Mouse (Mus musculus): ENCODE results near the gene Slc45a1.

The Slc45a1 gene

DNA sequence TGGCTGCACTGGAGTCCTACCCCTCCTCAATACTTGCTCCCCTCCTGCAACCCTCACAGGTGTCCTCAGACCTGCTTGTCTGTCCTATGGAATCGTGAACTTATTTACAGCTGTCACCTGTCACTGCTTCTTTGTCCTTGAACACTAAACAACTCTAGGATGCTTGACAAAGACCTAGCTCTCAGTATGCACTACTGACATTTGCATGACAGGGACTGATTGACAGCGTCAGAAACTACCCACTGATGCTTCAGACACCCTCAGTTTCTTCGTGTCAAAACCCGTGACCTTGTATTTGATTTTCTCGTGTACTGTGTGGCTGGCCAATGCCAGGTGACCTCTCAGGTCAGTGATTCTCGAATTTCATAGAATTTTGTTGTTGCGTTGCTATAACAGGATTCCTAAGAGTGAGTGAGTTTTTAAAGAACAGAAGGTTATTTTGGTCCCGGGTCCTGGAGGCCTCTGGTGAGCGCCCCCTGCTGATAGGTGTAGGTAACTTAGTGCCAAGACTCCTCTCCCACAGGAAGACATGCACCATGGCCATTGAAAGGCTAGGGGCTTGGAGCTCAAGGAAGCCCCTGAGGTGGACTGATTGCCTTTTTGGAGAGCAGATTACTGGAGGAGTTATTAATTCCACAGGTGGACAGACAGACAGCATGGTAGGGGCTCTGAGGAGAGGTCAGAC, 8.1 kb upstream of the Slc45a1 start:
- DNase-seq = no peak

DNA sequence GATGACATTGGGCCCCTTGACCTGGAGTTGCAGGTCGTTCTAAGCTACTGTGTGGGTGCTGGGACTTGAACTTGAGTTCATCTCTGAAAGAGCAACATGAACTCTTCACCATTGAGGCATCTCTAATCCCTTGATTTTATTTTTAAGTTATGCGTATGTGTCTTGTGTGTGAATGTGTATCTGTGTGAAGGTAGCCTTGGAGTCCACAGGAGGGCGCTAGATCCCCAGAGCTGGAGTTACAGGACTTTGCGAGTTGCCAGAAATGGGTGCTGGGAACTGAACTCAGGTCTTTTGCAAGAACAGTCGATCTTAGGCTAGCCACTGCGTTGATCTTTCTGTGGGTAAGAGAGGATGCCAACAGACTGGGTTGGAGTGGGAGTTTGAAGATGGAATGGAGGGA, 4.5 kb upstream of the Slc45a1 start:
- no peak for DNase-seq

DNA sequence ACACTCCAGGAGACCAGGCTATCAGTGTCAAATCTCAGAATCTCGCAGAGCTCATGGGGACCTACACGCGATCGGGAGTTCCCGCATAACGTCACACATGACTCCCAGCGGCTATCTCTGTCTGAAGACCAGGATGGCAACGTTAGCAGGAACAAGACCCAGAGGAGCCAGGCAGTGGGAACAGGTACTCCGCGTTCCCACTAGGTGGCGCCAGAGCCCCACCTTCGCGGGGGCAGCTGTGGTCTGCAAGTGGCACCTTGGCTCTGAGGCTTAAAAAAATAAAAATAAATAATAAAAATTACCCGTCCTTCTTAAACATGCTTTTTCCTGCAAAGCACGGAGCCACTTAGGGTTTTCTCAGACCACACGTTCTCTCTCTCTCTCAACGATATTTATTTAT, 4.0 kb upstream of the Slc45a1 start:
- peak; percentile 97 for DNase-seq

DNA sequence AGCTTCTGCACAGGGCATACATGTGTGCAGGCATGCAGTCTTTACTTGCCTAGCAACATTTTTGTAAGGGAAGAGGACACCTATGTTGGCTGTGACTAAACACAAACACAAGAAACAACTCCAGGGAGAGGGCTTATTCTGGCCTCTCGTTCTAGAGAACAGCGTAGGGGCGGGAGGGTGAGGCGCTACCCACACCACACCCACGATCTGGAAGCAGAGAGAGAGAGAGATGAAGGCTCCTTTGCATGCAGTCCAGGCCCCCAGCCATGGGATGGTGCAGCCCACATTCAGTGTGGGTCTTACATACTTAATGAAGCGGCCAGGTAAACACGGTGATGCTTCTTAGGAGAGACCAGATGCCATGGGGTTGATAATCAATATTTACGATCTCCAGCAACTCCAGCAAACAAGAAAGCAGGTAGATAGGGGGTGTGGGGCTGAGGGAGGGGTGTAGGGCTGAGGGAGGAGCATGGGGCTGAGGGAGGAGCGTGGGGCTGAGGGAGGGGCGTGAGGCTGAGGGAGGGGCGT, 1.2 kb upstream of the Slc45a1 start:
- no peak for DNase-seq

DNA sequence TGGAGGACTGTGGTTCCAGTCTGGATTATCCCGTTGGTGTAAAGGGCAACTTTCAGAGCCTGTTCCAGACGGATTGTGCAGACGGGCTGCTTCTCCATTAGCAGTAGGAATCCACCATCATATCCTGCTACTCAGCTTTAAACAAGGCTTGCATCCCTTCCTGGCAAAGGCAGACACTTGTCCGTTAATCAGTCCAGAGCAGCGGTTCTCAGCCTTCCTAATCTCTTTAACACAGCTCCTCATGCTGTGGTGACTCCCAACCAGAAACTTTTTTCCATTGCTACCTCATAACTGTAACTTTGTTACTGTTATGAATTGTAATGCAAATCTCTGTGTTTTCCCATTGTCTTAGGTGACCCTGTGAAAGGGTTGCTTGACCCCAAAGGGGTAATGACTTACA, 2.6 kb downstream of the Slc45a1 start:
- peak; percentile 74 for DNase-seq

DNA sequence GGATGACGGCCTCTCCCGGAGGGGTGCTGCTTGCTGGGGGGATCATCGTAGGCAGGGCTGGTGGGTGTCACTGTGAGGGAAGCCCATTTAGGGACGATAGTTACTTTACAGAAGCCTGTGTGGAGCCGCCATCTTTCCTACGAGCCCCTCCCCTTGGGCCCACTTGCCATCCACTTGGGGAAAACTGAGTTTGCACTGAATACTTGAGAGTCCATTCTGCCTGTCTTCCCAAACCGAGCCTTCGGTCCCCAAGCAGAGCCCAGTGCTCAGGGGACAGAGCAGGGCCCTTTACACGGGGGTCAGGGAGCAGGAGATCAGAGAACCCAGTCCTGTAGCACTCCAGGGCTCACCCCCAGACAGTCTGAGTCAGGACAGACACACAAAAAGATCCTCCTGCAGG, 7.7 kb downstream of the Slc45a1 start:
- DNase-seq = peak; percentile 66

DNA sequence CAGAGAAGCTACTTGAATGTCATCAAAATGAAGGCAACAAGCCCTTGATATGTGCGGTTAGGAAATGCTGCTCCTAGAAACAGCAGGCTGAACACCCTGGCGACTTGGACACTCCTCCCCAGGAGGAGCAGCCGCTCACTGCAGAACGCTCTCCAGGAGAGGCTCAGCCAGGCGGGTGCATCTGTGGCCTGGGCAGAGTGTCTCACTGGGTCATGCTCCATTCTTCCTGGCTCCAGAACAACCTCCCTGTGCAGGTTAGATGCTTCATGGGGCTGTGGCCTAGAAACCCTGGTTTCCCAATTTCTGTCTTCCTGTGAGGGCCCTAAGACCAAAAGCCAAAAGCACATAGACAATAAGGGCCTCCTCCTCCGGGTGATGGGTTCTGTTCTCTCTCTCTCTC, 15.3 kb downstream of the Slc45a1 start:
- DNase-seq = no peak

GRCm38 (mm10) chr4:150635568-150635967, 16.4 kb downstream of the Slc45a1 start:
- no peak for DNase-seq

DNA sequence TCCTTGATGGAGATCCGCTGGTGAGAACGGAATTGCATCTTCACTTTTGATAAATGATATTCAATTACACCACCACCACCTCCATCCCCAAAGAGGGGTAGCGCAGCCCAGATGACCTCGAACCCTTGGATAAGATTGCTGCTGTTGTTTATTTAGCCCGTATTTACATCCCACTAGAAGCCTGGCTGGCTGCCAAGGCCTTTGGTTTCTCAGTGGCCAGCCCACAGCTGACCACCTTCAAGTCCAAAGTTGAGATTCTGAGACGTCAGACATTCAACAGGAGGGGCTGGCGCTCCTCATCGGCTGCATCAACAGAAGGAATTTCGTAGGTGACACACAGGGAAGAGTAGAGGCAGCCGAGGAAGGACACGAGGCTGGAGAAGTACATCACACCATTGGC, 22.7 kb downstream of the Slc45a1 start:
- no peak for DNase-seq

GRCm38 (mm10) chr4:150625951-150626732, 25.8 kb downstream of the Slc45a1 start:
- peak; percentile 95 for DNase-seq

- peak; percentile 94 for DNase-seq
These were observed 26.5 kb downstream of the Slc45a1 start for GRCm38 (mm10) chr4:150625425-150625824.

DNA sequence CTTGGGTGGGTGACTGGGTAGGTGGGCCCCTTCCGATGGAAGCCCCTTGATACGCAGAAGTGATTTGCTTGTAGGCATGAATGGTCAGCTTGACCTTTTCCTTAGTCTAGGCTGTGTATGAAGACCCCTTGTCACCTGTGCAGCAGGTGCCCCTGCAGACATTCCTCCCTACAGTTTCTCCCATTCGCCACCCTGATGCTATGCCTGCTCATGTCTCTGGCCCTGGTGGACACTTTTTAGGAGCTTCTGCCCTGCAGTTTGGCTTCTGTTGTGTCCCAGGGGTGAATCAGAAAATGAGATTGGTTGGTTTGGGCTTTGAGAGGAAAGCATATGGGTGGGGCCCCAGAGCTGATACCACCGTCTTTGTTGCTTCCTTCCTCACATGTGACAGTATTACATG, 27.0 kb downstream of the Slc45a1 start:
- peak; percentile 91 for DNase-seq

- peak; percentile 93 for DNase-seq
These were observed 27.7 kb downstream of the Slc45a1 start for GRCm38 (mm10) chr4:150624214-150624823.

- peak; percentile 91 for DNase-seq
These were observed 29.3 kb downstream of the Slc45a1 start for GRCm38 (mm10) chr4:150622641-150623040.

- DNase-seq = peak; percentile 92
These were observed 33.0 kb downstream of the Slc45a1 start for GRCm38 (mm10) chr4:150619011-150619410.

DNA sequence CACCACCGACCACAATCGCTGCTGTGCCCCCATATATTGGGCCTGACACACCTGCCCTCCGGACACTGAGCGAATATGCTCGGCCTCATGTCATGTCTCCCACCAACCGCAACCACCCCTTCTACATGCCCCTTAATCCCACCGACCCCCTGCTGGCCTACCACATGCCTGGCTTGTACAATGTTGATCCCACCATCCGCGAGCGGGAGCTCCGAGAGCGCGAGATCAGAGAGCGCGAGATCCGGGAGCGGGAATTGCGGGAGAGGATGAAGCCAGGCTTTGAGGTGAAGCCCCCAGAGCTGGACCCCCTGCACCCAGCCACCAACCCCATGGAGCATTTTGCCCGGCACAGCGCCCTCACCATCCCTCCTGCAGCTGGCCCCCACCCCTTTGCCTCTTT, 35.1 kb downstream of the Slc45a1 start:
- DNase-seq = peak; percentile 91

DNA sequence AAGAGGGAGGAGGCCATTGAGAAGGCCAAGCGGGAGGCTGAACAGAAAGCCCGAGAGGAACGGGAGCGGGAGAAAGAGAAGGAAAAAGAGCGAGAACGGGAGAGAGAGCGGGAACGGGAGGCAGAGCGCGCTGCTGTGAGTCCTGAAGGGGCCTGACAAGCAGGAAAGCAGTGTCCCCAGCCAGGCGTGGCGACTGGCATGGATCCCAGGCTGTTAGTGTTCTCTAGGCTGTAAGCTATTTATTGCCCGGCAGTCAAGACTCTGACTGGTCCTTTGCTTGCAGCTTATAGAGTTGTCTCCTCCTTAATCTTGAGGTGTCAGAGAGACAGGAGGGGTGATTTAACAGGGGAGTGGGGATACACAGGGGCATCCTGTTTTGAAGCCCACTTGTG, 35.9 kb downstream of the Slc45a1 start:
- DNase-seq = peak; percentile 94

GRCm38 (mm10) chr4:150615251-150616028, 36.5 kb downstream of the Slc45a1 start:
- peak; percentile 92 for DNase-seq

GRCm38 (mm10) chr4:150613715-150614114, 38.3 kb downstream of the Slc45a1 start:
- DNase-seq = no peak

- DNase-seq = peak; percentile 87
These were observed 43.3 kb downstream of the Slc45a1 start for GRCm38 (mm10) chr4:150608670-150609069.

DNA sequence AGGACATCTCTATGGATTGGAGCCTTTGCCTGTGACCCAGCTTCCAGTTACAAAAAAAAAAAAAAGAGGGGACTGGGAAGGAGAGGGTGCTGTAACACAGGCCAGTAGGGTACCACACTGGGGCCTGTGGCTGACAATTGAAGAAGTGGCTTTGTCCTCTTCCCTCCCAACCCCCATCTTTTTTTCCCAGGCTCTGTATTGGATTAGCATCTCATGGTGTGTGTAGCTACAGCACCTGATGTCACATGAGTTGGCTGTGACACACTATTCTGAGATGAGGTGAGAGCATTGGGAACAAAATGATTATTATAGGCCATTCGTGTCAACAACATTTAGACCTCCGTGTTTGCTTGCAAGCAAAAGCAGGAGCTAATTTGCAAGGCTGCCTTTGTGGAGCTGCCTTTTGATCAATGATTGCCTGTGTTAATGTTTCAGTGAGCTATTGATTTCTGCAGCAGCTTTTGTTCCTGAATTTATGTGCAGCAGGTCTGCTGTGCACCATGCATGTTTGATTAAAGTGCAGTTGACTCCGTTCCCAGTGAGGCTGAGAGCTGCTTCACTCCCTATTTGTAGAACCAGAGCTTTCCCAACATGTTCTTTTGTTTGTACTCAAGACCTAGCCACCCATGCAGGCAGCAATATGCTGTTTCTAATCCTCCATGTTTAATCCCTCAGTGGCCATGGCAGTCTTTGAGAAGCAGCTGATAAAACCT, 45.4 kb downstream of the Slc45a1 start:
- no peak for DNase-seq

DNA sequence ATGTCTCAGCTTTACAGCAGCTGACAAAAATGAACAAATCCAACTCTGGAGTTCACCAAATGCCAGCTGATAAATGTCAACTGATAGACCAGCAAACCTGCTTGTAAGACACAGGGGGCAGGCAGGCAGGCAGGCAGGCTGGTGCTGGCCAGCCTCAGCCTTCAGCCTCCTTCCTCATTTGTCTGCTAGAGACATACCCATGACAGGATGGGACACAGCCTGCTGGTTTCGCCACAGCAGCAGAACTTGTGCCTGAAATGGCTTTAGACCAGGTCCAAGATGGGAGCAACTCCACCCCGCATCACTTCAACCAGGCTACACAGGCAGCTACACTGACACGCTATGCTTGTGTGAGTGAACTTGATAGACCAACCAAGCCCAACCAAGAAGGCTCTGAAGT, 46.2 kb downstream of the Slc45a1 start:
- DNase-seq = peak; percentile 96

Measured in heart, adult 11 months (tissue).